Comparison of ENCODE assay signal across 20 mouse cellular contexts in the genomic region with DNA sequence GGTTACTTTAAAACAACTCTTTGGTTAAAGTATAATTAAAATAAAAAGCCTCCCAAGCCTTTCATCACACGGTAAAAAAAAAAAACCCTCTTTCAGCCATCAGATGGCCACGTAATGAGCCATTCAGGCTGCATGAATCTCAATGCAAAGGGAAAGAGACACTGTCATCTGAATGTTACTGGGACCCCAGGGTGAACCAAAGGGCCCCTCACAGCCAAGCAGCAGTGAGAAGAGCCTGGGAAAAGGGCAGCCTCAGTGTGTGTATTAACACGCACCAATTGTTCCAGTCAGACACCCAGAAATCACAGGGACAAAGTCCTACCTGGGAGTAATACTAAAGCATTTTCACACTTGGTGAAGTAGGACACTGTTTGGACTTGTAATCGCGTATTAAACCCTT. TPM values are rescaled to one million over a fixed set of nuclear protein-coding genes. Genes with fewer than 3 reads are reported as not detected.
DNase-seq lines count a peak whose midpoint lies in the region; ATAC-seq and TF ChIP-seq lines count a peak whose summit lies in the region.
"Had no signal": no experiment of that assay in that cellular context is flagged by ENCODE, and none has a peak within 500 bp of the region (broad histone marks: within the 10 kb centered on the region; RNA-seq: fewer than 3 reads in every experiment).

No protein-coding gene starts in this region.

- H3K4me3 ChIP-seq in neural tube, embryonic 11.5 days (ENCODE audit: low read depth, low read length) = no peak overlapping the region
- no peak overlapping the region for H3K4me3 ChIP-seq in hindbrain, embryonic 14.5 days (replicated peaks; ENCODE audit: low read length)
- no peak overlapping the region for H3K4me3 ChIP-seq in midbrain, embryonic 15.5 days
- H3K4me3 ChIP-seq in liver, postnatal 0 days (ENCODE audit: low read depth, low read length) = no peak overlapping the region
- H3K4me3 ChIP-seq: embryonic facial prominence, embryonic 13.5 days; liver, embryonic 12.5 days had no signal

- TF ChIP-seq EP300 in liver, postnatal 0 days (IDR thresholded peaks at IDR 0.05; ENCODE audit: low read depth) = no peak

- 54% methylated on average over 5 of the region's 5 CpGs for WGBS in neural tube, embryonic 11.5 days
- WGBS in hindbrain, embryonic 14.5 days = 39% methylated on average over 5 of the region's 5 CpGs
- WGBS in midbrain, embryonic 15.5 days = 37% methylated on average over 5 of the region's 5 CpGs
- WGBS in liver, postnatal 0 days (ENCODE audit: insufficient replicate concordance) = 81% methylated on average over 5 of the region's 5 CpGs

- no peaks in the 10 kb centered on the region for H3K9me3 ChIP-seq in neural tube, embryonic 11.5 days (ENCODE audit: control insufficient read depth, low read length)
- no peaks in the 10 kb centered on the region for H3K9me3 ChIP-seq in hindbrain, embryonic 14.5 days (ENCODE audit: control insufficient read depth, low read length)
- H3K9me3 ChIP-seq in midbrain, embryonic 15.5 days = no peaks in the 10 kb centered on the region
- no peaks in the 10 kb centered on the region for H3K9me3 ChIP-seq in liver, postnatal 0 days (ENCODE audit: low read length)
- H3K9me3 ChIP-seq: embryonic facial prominence, embryonic 13.5 days; liver, embryonic 12.5 days had no signal

- H3K4me2 ChIP-seq in neural tube, embryonic 11.5 days (ENCODE audit: low read depth) = no peak overlapping the region
- 0 out of 2 replicates have a peak overlapping the region, but pooled peaks have one; percentile 13 for H3K4me2 ChIP-seq in hindbrain, embryonic 14.5 days (replicated peaks)
- H3K4me2 ChIP-seq in midbrain, embryonic 15.5 days = 0 out of 2 replicates have a peak overlapping the region, but pooled peaks have one; percentile 21
- no peak overlapping the region for H3K4me2 ChIP-seq in liver, postnatal 0 days (ENCODE audit: low read depth, low read length)
- H3K4me2 ChIP-seq: embryonic facial prominence, embryonic 13.5 days; liver, embryonic 12.5 days had no signal

- DNase-seq in neural tube, embryonic 11.5 days (ENCODE audit: low spot score) = peak; percentile 30
- DNase-seq in neural tube, embryonic 10.5 days (ENCODE audit: extremely low spot score, low spot score) = no peak
- DNase-seq in hindbrain, embryonic 14.5 days (ENCODE audit: low spot score) = no peak
- no peak for DNase-seq in ovary, postnatal 36 days (ENCODE audit: low spot score)
- no peak for DNase-seq in liver, postnatal 0 days
- DNase-seq in c-Kit-positive CD71-positive TER-119-positive erythroid progenitor cells, embryonic 14.5 days (ENCODE audit: low spot score) = no peak
- DNase-seq: cerebellum, adult 11-12 months; gastrocnemius, postnatal 14 days; heart, postnatal 14 days; kidney, postnatal 14 days; left cerebral cortex, postnatal 4 days; thymus, postnatal 14 days had no signal

- ATAC-seq in neural tube, embryonic 11.5 days (ENCODE audit: insufficient read depth, low FRiP score, low TSS enrichment) = peak; percentile 63; the same call in 1 of the 2 replicates
- no peak for ATAC-seq in hindbrain, embryonic 14.5 days (ENCODE audit: low FRiP score)
- ATAC-seq in midbrain, embryonic 15.5 days (replicated peaks) = no peak
- ATAC-seq in liver, postnatal 0 days = no peak
- ATAC-seq: intestine, embryonic 16.5 days; liver, embryonic 12.5 days; Patski had no signal

- TF ChIP-seq CTCF in liver, postnatal 0 days (IDR thresholded peaks at IDR 0.05; ENCODE audit: low read depth) = no peak

- no peaks in the 10 kb centered on the region for H3K36me3 ChIP-seq in neural tube, embryonic 11.5 days (ENCODE audit: control insufficient read depth, insufficient read depth, low read length)
- H3K36me3 ChIP-seq in hindbrain, embryonic 14.5 days (replicated peaks; ENCODE audit: control insufficient read depth, insufficient read depth) = no peaks in the 10 kb centered on the region; the same call in 1 of the 2 replicates
- peaks cover 3% of the 10 kb centered on the region for H3K36me3 ChIP-seq in midbrain, embryonic 15.5 days (replicated peaks)
- no peaks in the 10 kb centered on the region for H3K36me3 ChIP-seq in liver, postnatal 0 days (replicated peaks; ENCODE audit: insufficient read depth, low read length)
- H3K36me3 ChIP-seq: embryonic facial prominence, embryonic 13.5 days; liver, embryonic 12.5 days had no signal

- H3K27ac ChIP-seq in neural tube, embryonic 11.5 days (ENCODE audit: low read depth, low read length) = peak overlapping the region; percentile 92
- H3K27ac ChIP-seq in hindbrain, embryonic 14.5 days = peak overlapping the region; percentile 89
- peak overlapping the region; percentile 81 for H3K27ac ChIP-seq in midbrain, embryonic 15.5 days
- no peak overlapping the region for H3K27ac ChIP-seq in liver, postnatal 0 days (ENCODE audit: low read depth)
- H3K27ac ChIP-seq: embryonic facial prominence, embryonic 13.5 days; liver, embryonic 12.5 days had no signal

- H3K9ac ChIP-seq in neural tube, embryonic 11.5 days (ENCODE audit: low read length) = no peak overlapping the region
- H3K9ac ChIP-seq in hindbrain, embryonic 14.5 days = no peak overlapping the region
- H3K9ac ChIP-seq in midbrain, embryonic 15.5 days = no peak overlapping the region
- H3K9ac ChIP-seq in liver, postnatal 0 days (replicated peaks) = no peak overlapping the region
- H3K9ac ChIP-seq: embryonic facial prominence, embryonic 13.5 days; liver, embryonic 12.5 days had no signal

- peaks cover 8% of the 10 kb centered on the region; the same call in 1 of the 2 replicates for H3K4me1 ChIP-seq in neural tube, embryonic 11.5 days (ENCODE audit: control insufficient read depth, insufficient read depth, low read length)
- H3K4me1 ChIP-seq in hindbrain, embryonic 14.5 days (replicated peaks; ENCODE audit: control insufficient read depth, insufficient read depth, low read length) = peaks cover 29% of the 10 kb centered on the region
- peaks cover 27% of the 10 kb centered on the region for H3K4me1 ChIP-seq in midbrain, embryonic 15.5 days
- H3K4me1 ChIP-seq in liver, postnatal 0 days (ENCODE audit: insufficient read depth) = no peaks in the 10 kb centered on the region
- H3K4me1 ChIP-seq: liver, embryonic 12.5 days had no signal

- H3K27me3 ChIP-seq in neural tube, embryonic 11.5 days (ENCODE audit: control insufficient read depth, insufficient read depth, low read length) = no peaks in the 10 kb centered on the region
- H3K27me3 ChIP-seq in hindbrain, embryonic 14.5 days (ENCODE audit: control insufficient read depth, insufficient read depth, low read length) = no peaks in the 10 kb centered on the region
- H3K27me3 ChIP-seq in midbrain, embryonic 15.5 days (replicated peaks) = no peaks in the 10 kb centered on the region
- no peaks in the 10 kb centered on the region for H3K27me3 ChIP-seq in liver, postnatal 0 days (ENCODE audit: insufficient read depth, low read length)
- H3K27me3 ChIP-seq: embryonic facial prominence, embryonic 13.5 days; liver, embryonic 12.5 days; Patski had no signal

RNA-seq across cellular contexts. Expression of a gene that starts 8.0 kb away (rescaled TPM):
- polyA plus RNA-seq in neural tube, embryonic 11.5 days (2014; fragmentation: Nextera tagmentation; extraction: Ambion mirVana) = not detected in 2 replicates
- 0.13 and 0.39 TPM in 2 replicates for polyA plus RNA-seq in hindbrain, embryonic 14.5 days (2014; fragmentation: Nextera tagmentation; extraction: Ambion mirVana)
- polyA plus RNA-seq in midbrain, embryonic 15.5 days (2015; fragmentation: Nextera tagmentation; extraction: Ambion mirVana) = 0.10 and 0.22 TPM in 2 replicates
- polyA plus RNA-seq in liver, postnatal 0 days (2015; fragmentation: Nextera tagmentation; extraction: Ambion mirVana) = 0.06 and 0.08 TPM in 2 replicates
- polyA plus RNA-seq: cortical plate, adult 2 months; lung, embryonic 16.5 days; Patski had no signal

RNA-seq across cellular contexts. Expression of a gene that starts 48.5 kb away (rescaled TPM):
- polyA plus RNA-seq in neural tube, embryonic 11.5 days (2014; fragmentation: Nextera tagmentation; extraction: Ambion mirVana) = 0.88 and 1.1 TPM in 2 replicates
- 1.0 and 1.9 TPM in 2 replicates for polyA plus RNA-seq in hindbrain, embryonic 14.5 days (2014; fragmentation: Nextera tagmentation; extraction: Ambion mirVana)
- 0.97 and 1.1 TPM in 2 replicates for polyA plus RNA-seq in midbrain, embryonic 15.5 days (2015; fragmentation: Nextera tagmentation; extraction: Ambion mirVana)
- polyA plus RNA-seq in liver, postnatal 0 days (2015; fragmentation: Nextera tagmentation; extraction: Ambion mirVana) = 0.04 TPM in 1 of 2 replicates, not detected in the other
- polyA plus RNA-seq: embryonic facial prominence, embryonic 13.5 days; Patski; stomach, embryonic 16.5 days had no signal

Comparison
In these comparisons a context has a peak if more than half of its experiments do, and no peak if none do; other contexts are left out.
1. H3K4me2 ChIP-seq: peak in hindbrain, embryonic 14.5 days (single experiment) and midbrain, embryonic 15.5 days (single experiment); none in neural tube, embryonic 11.5 days (single experiment) and liver, postnatal 0 days (single experiment).